ENCODE assay signal across 19 mouse cellular contexts in genomic region chr16:91772586-91772985, GRCm38 (mm10). TPM values are rescaled to one million over a fixed set of nuclear protein-coding genes. Genes with fewer than 3 reads are reported as not detected.
DNase-seq lines count a peak whose midpoint lies in the region; ATAC-seq and TF ChIP-seq lines count a peak whose summit lies in the region.
"Had no signal": no experiment of that assay in that cellular context is flagged by ENCODE, and none has a peak within 500 bp of the region (broad histone marks: within the 10 kb centered on the region; RNA-seq: fewer than 3 reads in every experiment).

No protein-coding gene starts in this region.

- TF ChIP-seq EP300 in stomach, postnatal 0 days (optimal IDR thresholded peaks at IDR 0.05), result no peak

- no peak for ATAC-seq in forebrain, embryonic 11.5 days (replicated peaks; ENCODE audit: low FRiP score)
- ATAC-seq in forebrain, embryonic 12.5 days (ENCODE audit: low FRiP score), result no peak
- ATAC-seq in hindbrain, embryonic 11.5 days (ENCODE audit: low FRiP score), result no peak
- no peak for ATAC-seq in midbrain, embryonic 15.5 days (replicated peaks)
- no peak for ATAC-seq in midbrain, embryonic 13.5 days
- ATAC-seq in hindbrain, embryonic 16.5 days, result no peak
- no peak for ATAC-seq in stomach, postnatal 0 days (ENCODE audit: low FRiP score, low TSS enrichment)
- ATAC-seq: forebrain, embryonic 13.5 days; intestine, postnatal 0 days had no signal

- WGBS in forebrain, embryonic 11.5 days, result 93% methylated on average over 7 of the region's 7 CpGs
- 87% methylated on average over 7 of the region's 7 CpGs for WGBS in forebrain, embryonic 12.5 days
- 77% methylated on average over 7 of the region's 7 CpGs for WGBS in hindbrain, embryonic 10.5 days
- 80% methylated on average over 7 of the region's 7 CpGs for WGBS in hindbrain, embryonic 11.5 days
- 79% methylated on average over 7 of the region's 7 CpGs for WGBS in midbrain, embryonic 15.5 days
- WGBS in midbrain, embryonic 13.5 days, result 83% methylated on average over 7 of the region's 7 CpGs
- WGBS in hindbrain, embryonic 16.5 days, result 67% methylated on average over 7 of the region's 7 CpGs
- WGBS in stomach, postnatal 0 days, result 75% methylated on average over 7 of the region's 7 CpGs

- H3K4me2 ChIP-seq in forebrain, embryonic 11.5 days (ENCODE audit: low read depth, low read length, severe bottlenecking), result no peak overlapping the region
- H3K4me2 ChIP-seq in forebrain, embryonic 12.5 days, result no peak overlapping the region
- no peak overlapping the region for H3K4me2 ChIP-seq in hindbrain, embryonic 11.5 days (replicated peaks; ENCODE audit: low read depth, low read length)
- no peak overlapping the region for H3K4me2 ChIP-seq in midbrain, embryonic 15.5 days
- no peak overlapping the region for H3K4me2 ChIP-seq in midbrain, embryonic 13.5 days (replicated peaks)
- no peak overlapping the region for H3K4me2 ChIP-seq in hindbrain, embryonic 16.5 days (ENCODE audit: low read length)
- H3K4me2 ChIP-seq in stomach, postnatal 0 days (replicated peaks; ENCODE audit: low read depth), result no peak overlapping the region
- H3K4me2 ChIP-seq: embryonic facial prominence, embryonic 15.5 days; forebrain, embryonic 13.5 days; heart, embryonic 15.5 days had no signal

- H3K4me3 ChIP-seq in forebrain, embryonic 11.5 days (ENCODE audit: low read depth, low read length), result no peak overlapping the region
- H3K4me3 ChIP-seq in forebrain, embryonic 12.5 days (replicated peaks), result no peak overlapping the region
- H3K4me3 ChIP-seq in hindbrain, embryonic 10.5 days, result no peak overlapping the region
- H3K4me3 ChIP-seq in hindbrain, embryonic 11.5 days (ENCODE audit: low read depth, low read length), result no peak overlapping the region
- H3K4me3 ChIP-seq in midbrain, embryonic 15.5 days, result no peak overlapping the region
- no peak overlapping the region for H3K4me3 ChIP-seq in midbrain, embryonic 13.5 days (replicated peaks)
- no peak overlapping the region for H3K4me3 ChIP-seq in hindbrain, embryonic 16.5 days (ENCODE audit: low read length)
- H3K4me3 ChIP-seq in stomach, postnatal 0 days (ENCODE audit: low read depth, low read length), result no peak overlapping the region
- H3K4me3 ChIP-seq: embryonic facial prominence, embryonic 15.5 days; erythroblast, embryonic 14.5 days; forebrain, embryonic 13.5 days; gastrocnemius, adult 2 months; heart, embryonic 15.5 days had no signal

- H3K27ac ChIP-seq in forebrain, embryonic 11.5 days (ENCODE audit: low read depth, low read length), result no peak overlapping the region
- no peak overlapping the region for H3K27ac ChIP-seq in forebrain, embryonic 12.5 days
- H3K27ac ChIP-seq in hindbrain, embryonic 10.5 days, result peak overlapping the region; percentile 45; the same call in 1 of the 2 replicates
- H3K27ac ChIP-seq in hindbrain, embryonic 11.5 days (ENCODE audit: low read depth, low read length), result no peak overlapping the region
- 0 out of 2 replicates have a peak overlapping the region, but pooled peaks have one; percentile 28 for H3K27ac ChIP-seq in midbrain, embryonic 15.5 days
- H3K27ac ChIP-seq in midbrain, embryonic 13.5 days, result no peak overlapping the region; the same call in 1 of the 2 replicates
- 0 out of 2 replicates have a peak overlapping the region, but pooled peaks have one; percentile 14 for H3K27ac ChIP-seq in hindbrain, embryonic 16.5 days (ENCODE audit: low read depth, low read length)
- no peak overlapping the region; the same call in 1 of the 2 replicates for H3K27ac ChIP-seq in stomach, postnatal 0 days (replicated peaks)
- H3K27ac ChIP-seq: embryonic facial prominence, embryonic 15.5 days; forebrain, embryonic 13.5 days; gastrocnemius, adult 2 months; heart, embryonic 15.5 days had no signal

- H3K9me3 ChIP-seq in forebrain, embryonic 11.5 days (ENCODE audit: control insufficient read depth, low read length), result no peaks in the 10 kb centered on the region
- H3K9me3 ChIP-seq in forebrain, embryonic 12.5 days, result no peaks in the 10 kb centered on the region
- no peaks in the 10 kb centered on the region for H3K9me3 ChIP-seq in hindbrain, embryonic 10.5 days
- H3K9me3 ChIP-seq in hindbrain, embryonic 11.5 days (ENCODE audit: control insufficient read depth, low read length), result no peaks in the 10 kb centered on the region
- H3K9me3 ChIP-seq in midbrain, embryonic 15.5 days, result no peaks in the 10 kb centered on the region
- no peaks in the 10 kb centered on the region for H3K9me3 ChIP-seq in midbrain, embryonic 13.5 days
- H3K9me3 ChIP-seq in hindbrain, embryonic 16.5 days (ENCODE audit: control insufficient read depth, low read length), result no peaks in the 10 kb centered on the region
- no peaks in the 10 kb centered on the region for H3K9me3 ChIP-seq in stomach, postnatal 0 days (ENCODE audit: control insufficient read depth, low read length)
- H3K9me3 ChIP-seq: embryonic facial prominence, embryonic 15.5 days; forebrain, embryonic 13.5 days; heart, embryonic 15.5 days had no signal

- peaks cover 8% of the 10 kb centered on the region for H3K4me1 ChIP-seq in forebrain, embryonic 11.5 days (replicated peaks; ENCODE audit: control insufficient read depth, insufficient read depth, low read length)
- peaks cover 30% of the 10 kb centered on the region for H3K4me1 ChIP-seq in forebrain, embryonic 12.5 days
- H3K4me1 ChIP-seq in hindbrain, embryonic 10.5 days (replicated peaks), result peaks cover 83% of the 10 kb centered on the region
- peaks cover 15% of the 10 kb centered on the region for H3K4me1 ChIP-seq in hindbrain, embryonic 11.5 days (replicated peaks; ENCODE audit: control insufficient read depth, insufficient read depth, low read length)
- peaks cover 41% of the 10 kb centered on the region for H3K4me1 ChIP-seq in midbrain, embryonic 15.5 days
- peaks cover 57% of the 10 kb centered on the region for H3K4me1 ChIP-seq in midbrain, embryonic 13.5 days (replicated peaks)
- peaks cover 28% of the 10 kb centered on the region for H3K4me1 ChIP-seq in hindbrain, embryonic 16.5 days (ENCODE audit: control insufficient read depth, insufficient read depth, low read depth, low read length)
- H3K4me1 ChIP-seq in stomach, postnatal 0 days (replicated peaks; ENCODE audit: control insufficient read depth, insufficient read depth), result no peaks in the 10 kb centered on the region

- TF ChIP-seq CTCF in stomach, postnatal 0 days (IDR thresholded peaks at IDR 0.05; ENCODE audit: low read depth), result no peak

- no peak overlapping the region for H3K9ac ChIP-seq in forebrain, embryonic 11.5 days (ENCODE audit: low read length)
- H3K9ac ChIP-seq in forebrain, embryonic 12.5 days, result no peak overlapping the region
- H3K9ac ChIP-seq in hindbrain, embryonic 11.5 days (ENCODE audit: low read depth, low read length), result no peak overlapping the region
- H3K9ac ChIP-seq in midbrain, embryonic 15.5 days, result no peak overlapping the region
- H3K9ac ChIP-seq in midbrain, embryonic 13.5 days (replicated peaks), result no peak overlapping the region
- H3K9ac ChIP-seq in hindbrain, embryonic 16.5 days (ENCODE audit: low read depth, low read length), result no peak overlapping the region
- H3K9ac ChIP-seq in stomach, postnatal 0 days (ENCODE audit: low read length), result no peak overlapping the region
- H3K9ac ChIP-seq: embryonic facial prominence, embryonic 15.5 days; forebrain, embryonic 13.5 days; heart, embryonic 15.5 days had no signal

- H3K36me3 ChIP-seq in forebrain, embryonic 11.5 days (ENCODE audit: control insufficient read depth, insufficient read depth, low read length), result no peaks in the 10 kb centered on the region
- H3K36me3 ChIP-seq in forebrain, embryonic 12.5 days (replicated peaks), result no peaks in the 10 kb centered on the region
- no peaks in the 10 kb centered on the region for H3K36me3 ChIP-seq in hindbrain, embryonic 10.5 days
- no peaks in the 10 kb centered on the region for H3K36me3 ChIP-seq in hindbrain, embryonic 11.5 days (ENCODE audit: control insufficient read depth, insufficient read depth, low read length)
- no peaks in the 10 kb centered on the region for H3K36me3 ChIP-seq in midbrain, embryonic 15.5 days (replicated peaks)
- H3K36me3 ChIP-seq in midbrain, embryonic 13.5 days, result no peaks in the 10 kb centered on the region
- H3K36me3 ChIP-seq in hindbrain, embryonic 16.5 days (ENCODE audit: control insufficient read depth, insufficient read depth, low read length), result no peaks in the 10 kb centered on the region
- H3K36me3 ChIP-seq in stomach, postnatal 0 days (ENCODE audit: control insufficient read depth, insufficient read depth, low read length), result no peaks in the 10 kb centered on the region
- H3K36me3 ChIP-seq: embryonic facial prominence, embryonic 15.5 days; heart, embryonic 15.5 days had no signal

- H3K27me3 ChIP-seq in forebrain, embryonic 11.5 days (ENCODE audit: control insufficient read depth, insufficient read depth, low read length), result no peaks in the 10 kb centered on the region
- H3K27me3 ChIP-seq in forebrain, embryonic 12.5 days, result no peaks in the 10 kb centered on the region
- H3K27me3 ChIP-seq in hindbrain, embryonic 10.5 days (ENCODE audit: insufficient read depth, poor library complexity, severe bottlenecking), result no peaks in the 10 kb centered on the region
- no peaks in the 10 kb centered on the region for H3K27me3 ChIP-seq in hindbrain, embryonic 11.5 days (ENCODE audit: control insufficient read depth, insufficient read depth, low read length)
- no peaks in the 10 kb centered on the region for H3K27me3 ChIP-seq in midbrain, embryonic 15.5 days (replicated peaks)
- no peaks in the 10 kb centered on the region for H3K27me3 ChIP-seq in midbrain, embryonic 13.5 days
- H3K27me3 ChIP-seq in hindbrain, embryonic 16.5 days (replicated peaks; ENCODE audit: control insufficient read depth, insufficient read depth, low read length), result no peaks in the 10 kb centered on the region
- no peaks in the 10 kb centered on the region for H3K27me3 ChIP-seq in stomach, postnatal 0 days (ENCODE audit: control insufficient read depth, insufficient read depth, low read length)
- H3K27me3 ChIP-seq: embryonic facial prominence, embryonic 15.5 days; forebrain, embryonic 13.5 days; heart, embryonic 15.5 days had no signal

- DNase-seq in forebrain, embryonic 11.5 days (ENCODE audit: low spot score), result peak; percentile 21
- DNase-seq in hindbrain, embryonic 10.5 days (ENCODE audit: low spot score), result no peak
- DNase-seq in hindbrain, embryonic 11.5 days (ENCODE audit: low spot score), result no peak
- DNase-seq in stomach, postnatal 0 days (ENCODE audit: low spot score), result no peak
- DNase-seq: adrenal gland, postnatal 10 days; cerebellum, adult 18-20 months; cerebellum, adult 9-11 months; gastrocnemius, adult 2 months; gastrocnemius, postnatal 25 days; kidney, adult 8-10 months had no signal

RNA-seq across cellular contexts. Expression of gene Itsn1, which starts 43.5 kb away (rescaled TPM):
- 55.2 and 60.2 TPM in 2 replicates for polyA plus RNA-seq in forebrain, embryonic 11.5 days (2014; fragmentation: Nextera tagmentation; extraction: Ambion mirVana)
- 65.4 and 71.4 TPM in 2 replicates for polyA plus RNA-seq in forebrain, embryonic 12.5 days (2016; fragmentation: Nextera tagmentation; extraction: Ambion mirVana)
- 50.7 and 55.5 TPM in 2 replicates for polyA plus RNA-seq in hindbrain, embryonic 10.5 days (2016; fragmentation: Nextera tagmentation; extraction: Ambion mirVana)
- 61.1 and 61.7 TPM in 2 replicates for polyA plus RNA-seq in hindbrain, embryonic 11.5 days (2014; fragmentation: Nextera tagmentation; extraction: Ambion mirVana)
- 63.5 and 68.6 TPM in 2 replicates for polyA plus RNA-seq in midbrain, embryonic 15.5 days (2015; fragmentation: Nextera tagmentation; extraction: Ambion mirVana)
- 61.6 and 62.7 TPM in 2 replicates for polyA plus RNA-seq in midbrain, embryonic 13.5 days (2015; fragmentation: Nextera tagmentation; extraction: Ambion mirVana)
- polyA plus RNA-seq in hindbrain, embryonic 16.5 days (2015; fragmentation: Nextera tagmentation; extraction: Ambion mirVana), result 49.6 and 52.7 TPM in 2 replicates
- 7.8 and 8.7 TPM in 2 replicates for polyA plus RNA-seq in stomach, postnatal 0 days (2015; fragmentation: Nextera tagmentation; extraction: Ambion mirVana)

RNA-seq across cellular contexts. Expression of gene Cryzl1, which starts 43.8 kb away (rescaled TPM):
- polyA plus RNA-seq in forebrain, embryonic 11.5 days (2014; fragmentation: Nextera tagmentation; extraction: Ambion mirVana), result 73.6 and 83.6 TPM in 2 replicates
- 76.7 and 79.5 TPM in 2 replicates for polyA plus RNA-seq in forebrain, embryonic 12.5 days (2016; fragmentation: Nextera tagmentation; extraction: Ambion mirVana)
- 65.1 and 71.6 TPM in 2 replicates for polyA plus RNA-seq in hindbrain, embryonic 10.5 days (2016; fragmentation: Nextera tagmentation; extraction: Ambion mirVana)
- 75.6 and 93.4 TPM in 2 replicates for polyA plus RNA-seq in hindbrain, embryonic 11.5 days (2014; fragmentation: Nextera tagmentation; extraction: Ambion mirVana)
- polyA plus RNA-seq in midbrain, embryonic 15.5 days (2015; fragmentation: Nextera tagmentation; extraction: Ambion mirVana), result 115 and 127 TPM in 2 replicates
- 103 and 110 TPM in 2 replicates for polyA plus RNA-seq in midbrain, embryonic 13.5 days (2015; fragmentation: Nextera tagmentation; extraction: Ambion mirVana)
- polyA plus RNA-seq in hindbrain, embryonic 16.5 days (2015; fragmentation: Nextera tagmentation; extraction: Ambion mirVana), result 105 and 115 TPM in 2 replicates
- polyA plus RNA-seq in stomach, postnatal 0 days (2015; fragmentation: Nextera tagmentation; extraction: Ambion mirVana), result 45.2 and 45.3 TPM in 2 replicates

Comparison
In these comparisons a context has a peak if more than half of its experiments do, and no peak if none do; other contexts are left out.
1. H3K27ac ChIP-seq: peak in hindbrain, embryonic 10.5 days (single experiment), midbrain, embryonic 15.5 days (single experiment) and hindbrain, embryonic 16.5 days (single experiment); none in forebrain, embryonic 11.5 days (single experiment), forebrain, embryonic 12.5 days (single experiment), hindbrain, embryonic 11.5 days (single experiment), midbrain, embryonic 13.5 days (single experiment) and stomach, postnatal 0 days (single experiment).